Mouse (Mus musculus) heart, embryonic 10.5 days (tissue): ENCODE measurements around the gene Iffo2. TPM values are rescaled to one million over a fixed set of nuclear protein-coding genes. Genes with fewer than 3 reads are reported as not detected.
A peak's percentile ranks its signal among the peaks of the same experiment; 100 is the strongest.

Experiments
- DNase-seq: peaks from one replicate; pipeline ENCODE4 v3.0.0-alpha.2; 2017; ENCODE audit warnings: low spot score
- H3K27ac ChIP-seq: fragments of 300-500 bp; sonication (generic); 2 replicates; pipeline ENCODE4 v1.5.1; 2016; ENCODE audit warnings: mild to moderate bottlenecking
- H3K27me3 ChIP-seq: fragments of 300-500 bp; sonication (generic); 2 replicates; pipeline ENCODE4 v1.6.1; 2016; ENCODE audit warnings: mild to moderate bottlenecking; ENCODE audit not compliant: poor library complexity, insufficient read depth, severe bottlenecking
- H3K36me3 ChIP-seq: fragments of 300-500 bp; sonication (generic); 2 replicates; pipeline ENCODE4 v1.6.1; 2016; ENCODE audit warnings: mild to moderate bottlenecking, moderate library complexity
- H3K4me1 ChIP-seq: fragments of 300-500 bp; sonication (generic); 2 replicates; pipeline ENCODE4 v1.6.1; 2016; ENCODE audit warnings: mild to moderate bottlenecking
- H3K4me3 ChIP-seq: fragments of 300-500 bp; sonication (generic); 2 replicates; pipeline ENCODE4 v1.5.1; 2016; ENCODE audit warnings: mild to moderate bottlenecking, moderate library complexity
- H3K9me3 ChIP-seq: fragments of 300-500 bp; sonication (generic); 2 replicates; pipeline ENCODE4 v1.6.1; 2016; ENCODE audit warnings: mild to moderate bottlenecking, moderate library complexity
- WGBS: fragments of 180-500 bp; shearing (Covaris S2); methylation state at CpG from one replicate; pipeline ENCODE4 v1.1.7; 2016; 5-methylcytosine and 5-hydroxymethylcytosine counted together
- polyA plus RNA-seq: library from polyadenylated mRNA; unstranded; fragments of >200 nt; fragmentation: Nextera tagmentation; extraction: Ambion mirVana; gene quantifications from 2 replicates; pipeline ENCODE4 v1.2.1, GENCODE M21; 2016

Iffo2 gene
- polyA plus RNA-seq, 1 experiment from 2014 or later, result 4.8 TPM

DNA sequence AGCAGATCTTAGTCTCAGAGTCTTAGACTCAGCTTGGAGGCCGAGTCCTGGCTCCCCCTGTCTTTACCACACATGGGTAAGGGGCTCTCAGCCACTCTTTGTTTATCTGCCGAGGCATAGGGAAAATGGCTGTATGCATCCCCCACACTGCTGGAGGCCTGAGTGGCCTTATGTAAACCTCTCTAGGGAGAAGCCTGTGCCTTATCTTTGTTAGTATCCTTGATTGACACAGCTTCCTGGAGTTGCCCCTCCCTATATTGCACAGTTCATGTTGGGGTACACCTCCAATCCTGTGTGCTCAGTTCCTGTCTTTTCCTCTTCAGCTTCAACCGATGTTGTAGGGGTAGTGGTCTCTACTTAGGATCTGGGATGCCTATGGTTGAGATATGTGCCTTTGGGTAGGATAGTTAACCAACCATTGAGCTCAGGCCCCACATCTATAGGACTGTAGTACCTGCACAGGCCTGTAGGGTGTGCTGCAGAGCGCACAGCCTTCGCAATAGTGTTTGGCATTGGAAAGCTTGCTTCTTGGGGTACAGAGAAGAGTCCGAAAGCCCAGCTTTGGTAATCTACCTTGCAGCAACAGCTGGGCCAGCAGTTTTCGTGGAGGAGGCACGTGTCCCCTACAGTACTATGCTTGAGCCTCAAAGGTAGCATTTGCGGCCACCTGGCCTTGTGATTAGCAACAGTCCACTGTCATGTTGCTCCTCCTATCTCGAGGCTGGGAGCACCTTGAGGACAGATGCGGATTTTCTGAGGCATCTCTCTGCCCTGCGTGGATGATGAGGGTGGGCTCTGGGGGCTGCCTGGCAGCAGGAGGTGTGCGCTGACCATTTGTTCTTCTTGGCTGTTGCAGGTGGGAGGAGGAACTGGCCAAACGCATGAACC is 72.3 kb downstream of the Iffo2 start, which contains the start of gene Gm21969:
Gm21969 (plus strand) TSS at position 830 of the 888 bp plus-strand sequence.
- Histone ChIP-seq H3K27me3 (no peaks in the 10 kb centered on the region), H3K4me3 (peak within 1 kb of the TSS; percentile 23; the same call in 1 of the 2 replicates), H3K9me3 (no peaks in the 10 kb centered on the region), H3K4me1 (peaks cover 57% of the 10 kb centered on the region), H3K36me3 (peaks cover 34% of the 10 kb centered on the region), H3K27ac (peak within 1 kb of the TSS; percentile 86)
- no peak for DNase-seq
- 39% methylated on average over 14 of the region's 14 CpGs for WGBS

DNA sequence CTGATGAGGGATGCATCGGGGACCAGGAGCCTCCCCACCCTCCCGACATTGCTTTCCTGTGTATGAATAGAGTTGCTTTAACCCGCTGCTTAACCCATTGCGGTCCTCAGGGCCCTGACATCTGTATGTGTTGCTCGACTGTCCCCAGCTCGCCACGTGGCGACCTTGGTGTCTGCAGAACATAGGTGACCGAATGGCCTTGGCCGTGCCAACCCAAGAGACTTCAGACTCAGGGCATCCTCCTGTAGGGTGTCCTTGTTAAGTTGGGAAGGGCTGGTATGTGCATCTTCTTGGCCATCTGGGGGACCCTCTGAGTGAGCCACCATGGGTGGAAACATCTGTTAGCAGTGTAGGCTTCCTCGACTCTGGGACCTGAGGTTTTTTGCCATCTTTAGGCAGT is 74.9 kb downstream of the Iffo2 start:
- Histone ChIP-seq H3K36me3 (peaks cover 43% of the 10 kb centered on the region), H3K27ac (no peak overlapping the region), H3K4me3 (no peak overlapping the region), H3K9me3 (no peaks in the 10 kb centered on the region), H3K27me3 (no peaks in the 10 kb centered on the region), H3K4me1 (peaks cover 31% of the 10 kb centered on the region)
- no peak for DNase-seq
- WGBS, result 89% methylated on average over 11 of the region's 11 CpGs

DNA sequence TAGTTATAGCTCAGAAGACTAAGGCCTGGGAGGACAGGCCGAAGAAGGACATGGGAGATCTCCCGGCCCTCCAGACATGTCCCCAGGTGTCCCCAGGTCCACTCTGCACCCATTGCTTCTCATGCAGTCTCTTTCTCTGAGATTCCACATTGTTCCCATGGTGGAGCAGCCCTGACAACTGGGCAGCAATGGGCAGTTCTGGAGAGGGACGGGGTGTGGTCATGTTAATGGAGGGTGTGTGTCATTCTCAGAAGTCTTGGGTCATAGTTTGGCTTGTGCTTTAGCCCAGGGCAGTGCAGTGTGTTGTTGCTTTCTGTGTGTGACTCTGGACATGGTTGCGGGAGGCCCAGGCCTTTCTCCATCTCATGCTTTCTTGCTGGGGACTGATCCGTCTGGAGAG is 76.4 kb downstream of the Iffo2 start:
- Histone ChIP-seq H3K36me3 (peaks cover 43% of the 10 kb centered on the region), H3K27ac (no peak overlapping the region), H3K4me3 (no peak overlapping the region), H3K27me3 (no peaks in the 10 kb centered on the region), H3K4me1 (peaks cover 24% of the 10 kb centered on the region), H3K9me3 (no peaks in the 10 kb centered on the region)
- no peak for DNase-seq
- 96% methylated on average over 5 of the region's 5 CpGs for WGBS

DNA sequence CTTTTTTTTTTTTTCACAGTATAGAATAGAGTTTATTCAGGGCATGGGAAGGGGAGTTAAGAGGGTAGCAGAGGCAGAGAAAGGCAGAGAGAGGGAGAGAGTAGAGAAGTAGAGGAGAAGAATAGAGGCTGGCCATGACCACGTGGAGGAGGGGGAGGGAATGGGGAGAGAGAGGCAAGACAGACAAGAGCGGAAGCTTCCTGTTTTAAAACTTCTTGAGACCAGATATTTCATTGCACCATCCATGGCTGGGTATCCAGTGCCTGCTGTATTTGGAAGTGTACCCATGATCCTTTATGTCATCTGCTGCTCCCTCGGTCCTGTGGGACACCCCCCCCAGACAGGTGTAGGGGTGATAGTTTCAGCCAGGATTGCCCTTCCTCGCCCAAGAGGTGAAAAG is 78.6 kb downstream of the Iffo2 start:
- peaks cover 8% of the 10 kb centered on the region for H3K4me1 ChIP-seq
- no peaks in the 10 kb centered on the region for H3K27me3 ChIP-seq
- H3K4me3 ChIP-seq, result no peak overlapping the region
- H3K9me3 ChIP-seq, result 0 out of 2 replicates have a peak, but pooled peaks cover 5% of the 10 kb centered on the region
- H3K36me3 ChIP-seq, result peaks cover 59% of the 10 kb centered on the region
- 72% methylated on average over 4 of the region's 4 CpGs for WGBS
- no peak overlapping the region for H3K27ac ChIP-seq
- DNase-seq, result no peak

DNA sequence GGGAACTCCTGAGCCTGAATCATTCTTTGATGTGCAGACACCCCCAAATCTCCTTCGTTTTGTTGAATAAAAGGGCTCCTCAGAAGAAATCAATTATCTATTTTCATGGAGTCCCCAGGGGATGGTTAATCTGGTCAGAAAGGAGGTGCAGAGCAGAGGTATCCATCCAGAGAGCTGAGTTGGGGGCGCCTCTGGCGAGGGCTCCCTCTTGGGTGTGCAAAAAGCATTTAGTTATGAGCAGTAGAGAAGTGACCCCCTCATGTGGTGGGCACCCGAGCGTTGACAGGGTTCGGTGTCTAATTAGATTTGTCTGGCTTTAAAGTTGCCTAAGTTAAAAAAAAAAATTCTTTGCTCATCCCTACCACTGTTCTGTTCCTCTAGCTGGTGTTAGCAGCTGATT is 80.6 kb downstream of the Iffo2 start:
- 0 out of 2 replicates have a peak, but pooled peaks cover 5% of the 10 kb centered on the region for H3K9me3 ChIP-seq
- H3K27ac ChIP-seq, result peak overlapping the region; percentile 29
- no peak for DNase-seq
- H3K27me3 ChIP-seq, result no peaks in the 10 kb centered on the region
- WGBS, result 65% methylated on average over 6 of the region's 6 CpGs
- H3K4me1 ChIP-seq, result peaks cover 16% of the 10 kb centered on the region
- peaks cover 63% of the 10 kb centered on the region for H3K36me3 ChIP-seq
- H3K4me3 ChIP-seq, result no peak overlapping the region

DNA sequence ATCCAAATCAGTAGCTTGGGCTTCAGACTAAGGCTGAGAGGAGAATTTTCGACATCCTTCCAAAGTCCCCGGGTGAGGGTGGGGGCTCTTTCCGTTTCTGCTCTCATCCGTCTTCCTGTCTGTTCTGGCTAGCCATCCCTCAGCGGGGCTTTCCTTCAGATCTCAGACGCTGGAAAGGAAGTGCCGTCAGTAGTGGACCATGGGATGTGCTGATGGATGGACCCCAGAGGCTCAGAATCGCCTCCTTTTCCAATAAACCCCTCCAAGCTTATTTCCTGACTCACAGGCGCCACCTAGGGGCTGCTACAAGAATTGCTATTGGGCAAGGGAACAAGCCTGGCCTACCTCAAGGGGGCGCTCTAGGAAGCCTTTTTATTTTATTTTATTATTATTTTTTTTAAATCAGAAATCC is 81.2 kb downstream of the Iffo2 start:
- H3K27me3 ChIP-seq, result no peaks in the 10 kb centered on the region
- peak overlapping the region; percentile 29; the same call in 1 of the 2 replicates for H3K27ac ChIP-seq
- 0 out of 2 replicates have a peak, but pooled peaks cover 5% of the 10 kb centered on the region for H3K9me3 ChIP-seq
- 0 out of 2 replicates have a peak overlapping the region, but pooled peaks have one; percentile 24 for H3K4me3 ChIP-seq
- peaks cover 60% of the 10 kb centered on the region for H3K36me3 ChIP-seq
- WGBS, result 3% methylated on average over 10 of the region's 10 CpGs
- H3K4me1 ChIP-seq, result peaks cover 21% of the 10 kb centered on the region
- peak; percentile 92 for DNase-seq

DNA sequence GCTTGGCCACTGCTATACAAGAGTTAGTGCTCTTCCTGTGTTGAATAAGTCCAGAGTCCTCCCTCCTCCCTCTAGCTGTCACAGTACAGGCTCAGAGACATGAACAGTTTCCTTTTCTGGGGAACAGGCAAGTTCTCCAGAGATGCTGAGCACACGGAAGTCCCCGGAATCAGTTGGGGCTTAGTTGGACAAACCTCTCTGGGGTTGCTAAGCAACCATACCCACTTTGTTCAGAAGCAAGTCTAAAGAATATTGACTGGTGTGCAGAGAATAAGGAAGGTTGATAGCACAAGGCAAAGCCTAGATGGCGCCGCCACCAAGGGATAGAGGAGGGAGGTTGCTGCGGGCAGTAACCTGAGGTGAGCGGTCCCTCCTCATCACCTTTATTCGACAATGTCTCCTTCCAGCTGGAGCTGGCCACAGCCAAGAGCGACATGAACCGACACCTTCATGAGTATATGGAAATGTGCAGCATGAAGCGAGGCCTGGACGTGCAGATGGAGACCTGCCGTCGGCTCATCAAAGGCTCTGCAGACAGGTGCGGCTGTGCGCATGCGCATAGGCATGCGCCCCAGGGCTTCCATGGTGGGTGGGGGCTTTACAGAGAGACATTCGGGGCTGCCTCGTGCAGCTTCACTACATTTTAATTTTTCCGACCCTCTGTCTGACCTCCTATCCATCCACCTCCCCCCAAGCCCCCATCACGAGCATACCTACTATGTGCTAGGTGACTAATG is 84.3 kb downstream of the Iffo2 start:
- WGBS, result 88% methylated on average over 21 of the region's 21 CpGs

DNA sequence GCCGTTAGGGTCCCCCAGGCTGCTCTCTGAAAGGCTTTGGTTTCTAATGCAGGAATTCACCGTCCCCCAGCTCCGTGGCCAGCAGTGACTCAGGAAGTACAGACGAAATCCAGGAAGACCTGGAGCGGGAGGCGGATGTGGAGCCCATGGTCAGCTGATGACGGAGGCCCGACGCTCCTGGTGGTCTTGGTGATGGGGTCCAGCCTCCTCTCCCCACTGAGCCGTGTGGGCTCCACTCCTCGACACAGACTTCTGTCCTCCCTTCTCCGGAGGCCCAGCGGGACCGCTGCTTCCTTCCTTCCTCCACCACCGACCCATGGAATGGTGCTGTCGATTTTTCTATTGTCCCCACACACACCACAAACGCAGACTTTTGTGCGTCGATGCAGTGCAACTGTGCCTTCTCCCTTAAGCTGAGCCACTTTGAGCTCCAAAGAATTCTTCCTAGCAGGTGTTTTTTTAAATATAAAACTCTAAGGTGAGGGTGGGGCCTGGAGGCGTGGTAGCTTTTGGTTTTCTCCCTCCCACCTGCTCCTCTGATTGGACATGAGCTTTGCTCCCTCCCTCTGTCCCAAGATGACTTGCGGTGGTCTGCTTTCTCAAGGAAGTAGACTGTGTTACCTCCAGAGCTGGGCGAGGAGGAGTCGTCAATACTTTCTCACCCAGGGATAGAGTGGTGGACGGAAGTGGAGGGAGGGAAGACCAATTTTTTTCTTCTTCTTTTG is 86.1 kb downstream of the Iffo2 start:
- Histone ChIP-seq H3K9me3 (0 out of 2 replicates have a peak, but pooled peaks cover 5% of the 10 kb centered on the region), H3K4me3 (peak overlapping the region; percentile 63), H3K4me1 (peaks cover 23% of the 10 kb centered on the region), H3K27me3 (no peaks in the 10 kb centered on the region), H3K27ac (peak overlapping the region; percentile 89), H3K36me3 (peaks cover 47% of the 10 kb centered on the region)
- peak; percentile 89 for DNase-seq
- WGBS, result 10% methylated on average over 24 of the region's 24 CpGs

More for the DNA sequence above, 84.3 kb downstream of the Iffo2 start:
- Histone ChIP-seq H3K27ac (no peak overlapping the region), H3K36me3 (peaks cover 48% of the 10 kb centered on the region), H3K9me3 (0 out of 2 replicates have a peak, but pooled peaks cover 5% of the 10 kb centered on the region), H3K4me1 (peaks cover 30% of the 10 kb centered on the region), H3K4me3 (no peak overlapping the region), H3K27me3 (no peaks in the 10 kb centered on the region)
- no peak for DNase-seq

DNA sequence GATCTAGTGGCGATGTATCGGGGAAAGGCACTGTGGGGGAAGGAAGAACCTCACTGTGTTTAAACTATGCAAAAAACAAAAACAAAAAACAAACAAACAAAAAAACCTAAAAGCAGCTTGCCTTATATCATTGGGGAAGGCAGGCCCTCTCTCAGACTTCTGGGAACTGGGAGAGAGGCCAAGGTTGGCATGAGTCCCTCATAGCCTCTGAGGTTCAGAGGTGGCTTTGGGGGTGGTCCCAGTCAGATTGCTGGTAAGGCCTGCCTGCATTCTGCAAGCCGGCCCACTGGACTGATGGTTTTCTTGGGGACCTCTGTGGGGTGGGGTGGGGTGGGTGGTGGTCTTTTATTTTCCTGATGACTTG is 86.6 kb downstream of the Iffo2 start:
- no peaks in the 10 kb centered on the region for H3K27me3 ChIP-seq
- H3K9me3 ChIP-seq, result 0 out of 2 replicates have a peak, but pooled peaks cover 5% of the 10 kb centered on the region
- H3K36me3 ChIP-seq, result peaks cover 47% of the 10 kb centered on the region
- peaks cover 21% of the 10 kb centered on the region for H3K4me1 ChIP-seq
- DNase-seq, result no peak
- H3K4me3 ChIP-seq, result peak overlapping the region; percentile 63
- WGBS, result 67% methylated on average over 3 of the region's 3 CpGs
- H3K27ac ChIP-seq, result peak overlapping the region; percentile 89

DNA sequence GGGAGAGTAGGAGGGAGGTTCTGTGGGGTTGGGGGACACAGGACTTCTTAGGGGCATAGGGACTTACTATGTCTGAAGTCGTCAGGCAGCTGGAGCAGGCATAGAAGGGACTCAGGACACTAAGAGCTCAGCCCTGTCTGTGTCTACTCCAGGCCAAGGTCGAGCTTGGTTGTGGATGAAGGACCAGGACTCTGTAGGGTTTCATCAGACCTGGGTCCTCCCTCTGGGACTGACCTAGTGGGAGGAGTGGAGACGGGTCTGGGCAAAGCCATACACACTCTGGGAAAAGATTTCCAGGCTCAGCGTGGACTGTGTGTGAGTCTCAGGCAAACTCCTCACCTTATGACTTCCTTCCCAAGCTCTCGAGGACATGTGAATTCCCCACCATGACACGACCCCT is 89.4 kb downstream of the Iffo2 start:
- Histone ChIP-seq H3K36me3 (peaks cover 23% of the 10 kb centered on the region), H3K9me3 (no peaks in the 10 kb centered on the region), H3K4me3 (no peak overlapping the region), H3K4me1 (peaks cover 42% of the 10 kb centered on the region), H3K27me3 (peaks cover 13% of the 10 kb centered on the region; the same call in 1 of the 2 replicates), H3K27ac (no peak overlapping the region)
- no peak for DNase-seq
- 71% methylated on average over 6 of the region's 6 CpGs for WGBS

DNA sequence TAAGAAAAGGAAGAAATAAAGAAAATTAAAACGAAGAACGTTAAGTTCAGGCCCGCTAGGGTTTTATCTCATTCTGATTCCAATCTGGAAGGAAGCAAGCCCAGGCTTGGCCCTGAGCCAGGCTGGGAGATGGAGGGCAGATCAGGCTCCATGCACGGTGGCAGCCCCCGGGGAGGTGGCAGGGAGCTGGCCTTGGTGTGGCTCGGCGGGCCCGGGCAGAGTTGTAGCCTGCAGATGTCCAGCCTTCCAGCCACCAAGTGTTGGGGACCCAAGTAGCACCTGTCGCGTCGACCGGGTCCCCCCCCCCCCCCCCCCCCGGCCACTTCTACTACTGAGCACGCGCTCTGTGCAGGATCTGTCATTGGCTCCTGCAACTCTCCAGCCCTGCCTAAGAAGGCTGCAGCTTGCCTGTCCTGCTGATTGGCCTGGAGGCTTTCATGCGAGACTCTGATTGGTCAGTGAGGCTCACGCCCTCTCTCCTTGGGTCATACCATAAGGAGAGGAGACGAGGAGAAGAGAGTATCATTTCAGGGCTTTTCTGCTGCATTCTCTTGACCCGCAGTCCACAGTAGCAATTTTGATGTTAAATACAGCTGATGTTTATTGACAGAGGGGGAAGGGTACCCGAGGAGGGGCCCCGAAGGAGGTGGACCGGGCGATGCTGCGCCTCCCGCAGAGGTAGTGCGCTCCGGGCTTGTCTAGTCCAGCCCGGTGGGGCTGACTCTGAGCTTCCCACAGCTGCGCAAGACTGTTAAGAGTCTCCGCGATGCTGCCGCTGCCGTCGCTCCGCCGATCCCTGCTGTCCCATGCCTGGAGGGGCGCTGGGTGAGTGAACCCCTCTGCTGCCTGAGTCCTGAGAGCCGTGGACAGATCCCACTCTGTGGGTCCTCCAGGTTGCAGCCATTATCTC is 92.3 kb downstream of the Iffo2 start, which contains the start of gene Aldh4a1:
Aldh4a1 (plus strand) TSS at position 494 of the 910 bp plus-strand sequence.
- peak; percentile 98 for DNase-seq
- under 1% methylated on average over 38 of the region's 38 CpGs for WGBS
- Histone ChIP-seq H3K9me3 (no peaks in the 10 kb centered on the region), H3K27ac (peak within 1 kb of the TSS; percentile 95), H3K4me3 (peak within 1 kb of the TSS; percentile 71), H3K27me3 (peaks cover 24% of the 10 kb centered on the region), H3K36me3 (peaks cover 1% of the 10 kb centered on the region; the same call in 1 of the 2 replicates), H3K4me1 (peaks cover 20% of the 10 kb centered on the region)
